Mouse (Mus musculus): Measurements from ENCODE around the gene Mogs. TPM values are rescaled to one million over a fixed set of nuclear protein-coding genes. Genes with fewer than 3 reads are reported as not detected.

The Mogs gene
- polyA plus RNA-seq, 1 experiment, result 33.2 TPM

DNA sequence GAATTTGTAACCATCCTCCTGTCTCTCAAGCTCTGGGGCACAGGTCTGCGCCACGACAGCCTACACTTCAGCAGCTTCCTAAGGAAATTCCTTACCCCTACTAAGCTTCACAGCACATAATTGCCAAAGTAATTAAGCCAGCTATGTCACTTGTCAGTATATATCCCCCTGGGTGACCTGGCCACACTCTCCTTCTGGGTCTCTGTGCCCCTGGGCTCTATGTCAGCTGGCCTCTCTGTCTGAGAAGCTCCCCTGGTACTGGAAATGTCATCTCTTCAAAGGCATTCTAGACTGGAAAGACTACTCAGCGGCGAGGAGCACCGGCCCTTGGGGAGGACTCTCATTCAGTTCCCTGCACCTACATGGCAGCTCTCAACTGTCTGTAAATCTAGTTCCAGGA, 7.7 kb downstream of the Mogs start:
- no peak overlapping the region for H3ac ChIP-seq (ENCODE audit: control insufficient read depth, insufficient read length)
- TF ChIP-seq CEBPB (IDR thresholded peaks at IDR 0.05; ENCODE audit: insufficient read depth, poor library complexity, severe bottlenecking) (no peak), MYOG (IDR thresholded peaks at IDR 0.05; ENCODE audit: control insufficient read depth in 1 of 3, insufficient read depth in 1 of 3, insufficient read length in 2 of 3, low read depth in 2 of 3) (no peak), E2F4 (IDR thresholded peaks at IDR 0.05; ENCODE audit: insufficient read depth) (no peak), REST (IDR thresholded peaks at IDR 0.05; ENCODE audit: insufficient read depth, insufficient read length) (no peak), POLR2AphosphoS2 (IDR thresholded peaks at IDR 0.05; ENCODE audit: insufficient read length, low read depth) (no peak), TCF3 (IDR thresholded peaks at IDR 0.05; ENCODE audit: insufficient read length, low read depth) (no peak)
- peaks cover 15% of the 10 kb centered on the region for H3K79me2 ChIP-seq (ENCODE audit: control insufficient read depth, insufficient read depth)
- H3K27me3 ChIP-seq (ENCODE audit: control insufficient read depth, insufficient read depth, insufficient read length), result no peaks in the 10 kb centered on the region
- H3K4me3 ChIP-seq, result peak overlapping the region; percentile 59
- H3K36me3 ChIP-seq (ENCODE audit: control insufficient read depth, insufficient read depth), result no peaks in the 10 kb centered on the region
- peak overlapping the region; percentile 85 for H3K4me2 ChIP-seq (ENCODE audit: low read depth)

DNA sequence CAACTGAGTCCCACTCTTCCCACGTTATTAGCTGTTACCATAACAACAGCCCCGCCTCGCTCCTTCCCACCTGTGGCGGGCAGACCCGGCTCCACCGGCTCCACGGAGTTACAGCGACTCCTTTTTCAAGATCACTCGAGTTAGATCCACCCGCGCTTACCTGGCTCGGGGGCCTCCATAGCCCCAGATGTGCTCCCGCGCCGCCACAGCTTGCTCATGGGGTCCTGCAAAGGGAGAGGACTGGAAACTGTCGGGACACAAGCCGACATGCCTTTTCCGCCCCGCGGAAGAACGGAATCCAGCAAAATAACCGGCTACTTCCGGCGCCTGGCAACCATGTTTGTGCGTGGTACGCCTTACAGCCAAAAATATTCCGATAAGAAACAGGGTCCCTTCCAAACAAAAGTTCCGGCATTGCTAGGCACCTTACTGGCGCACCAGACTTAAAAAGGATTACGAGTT, 9.6 kb downstream of the Mogs start:
- peaks cover 15% of the 10 kb centered on the region for H3K79me2 ChIP-seq (ENCODE audit: control insufficient read depth, insufficient read depth)
- TF ChIP-seq SRF (IDR thresholded peaks at IDR 0.05; ENCODE audit: control insufficient read depth, insufficient read length, low read depth) (peak; percentile 59), POLR2AphosphoS2 (IDR thresholded peaks at IDR 0.05; ENCODE audit: insufficient read length, low read depth) (peak; percentile 76), CEBPB (IDR thresholded peaks at IDR 0.05; ENCODE audit: insufficient read depth, poor library complexity, severe bottlenecking) (no peak), POLR2A (IDR thresholded peaks at IDR 0.05; ENCODE audit: insufficient read length, low read depth) (peak; percentile 63)

DNA sequence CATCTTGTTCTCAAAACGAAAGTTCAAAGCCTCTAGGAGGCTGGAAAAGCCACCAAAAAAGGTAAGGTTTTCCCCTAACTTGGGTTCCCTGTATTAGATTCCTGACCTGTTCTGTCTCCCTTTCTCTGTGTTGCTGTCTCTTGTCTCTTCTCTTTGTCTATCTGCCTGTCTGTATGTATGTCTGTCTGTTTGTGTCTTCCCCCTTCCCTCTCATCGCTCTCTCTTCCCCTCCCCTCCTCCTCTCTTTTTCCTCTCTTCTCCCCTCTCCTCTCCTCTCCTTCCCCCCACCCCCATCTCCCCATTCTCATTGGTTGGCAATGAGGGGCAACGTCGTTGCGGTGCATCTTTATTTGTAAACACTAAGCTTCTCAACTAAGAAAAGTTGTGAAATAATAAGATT, 10.0 kb downstream of the Mogs start, which contains the start of gene Ino80b:
TSS of gene Ino80b (minus strand) at position 101 of the 400 bp plus-strand sequence.
- TF ChIP-seq TCF3 (IDR thresholded peaks at IDR 0.05; ENCODE audit: insufficient read length, low read depth), result no peak
- TF ChIP-seq USF1 (IDR thresholded peaks at IDR 0.05; ENCODE audit: low read depth), result no peak
- H3K4me2 ChIP-seq (ENCODE audit: low read depth), result peak within 1 kb of the TSS; percentile 96
- H3K27me3 ChIP-seq (ENCODE audit: control insufficient read depth, insufficient read depth, insufficient read length), result no peaks in the 10 kb centered on the region
- H3K79me2 ChIP-seq (ENCODE audit: control insufficient read depth, insufficient read depth), result peaks cover 15% of the 10 kb centered on the region
- H3K4me3 ChIP-seq, result peak within 1 kb of the TSS; percentile 61
- peak within 1 kb of the TSS; percentile 23 for H3ac ChIP-seq (ENCODE audit: control insufficient read depth, insufficient read length)
- H3K36me3 ChIP-seq (ENCODE audit: control insufficient read depth, insufficient read depth), result no peaks in the 10 kb centered on the region

More for the DNA sequence above, 9.6 kb downstream of the Mogs start:
- peak overlapping the region; percentile 61 for H3K4me3 ChIP-seq
- H3K36me3 ChIP-seq (ENCODE audit: control insufficient read depth, insufficient read depth), result no peaks in the 10 kb centered on the region
- H3ac ChIP-seq (ENCODE audit: control insufficient read depth, insufficient read length), result peak overlapping the region; percentile 23
- no peaks in the 10 kb centered on the region for H3K27me3 ChIP-seq (ENCODE audit: control insufficient read depth, insufficient read depth, insufficient read length)
- peak overlapping the region; percentile 96 for H3K4me2 ChIP-seq (ENCODE audit: low read depth)

DNA sequence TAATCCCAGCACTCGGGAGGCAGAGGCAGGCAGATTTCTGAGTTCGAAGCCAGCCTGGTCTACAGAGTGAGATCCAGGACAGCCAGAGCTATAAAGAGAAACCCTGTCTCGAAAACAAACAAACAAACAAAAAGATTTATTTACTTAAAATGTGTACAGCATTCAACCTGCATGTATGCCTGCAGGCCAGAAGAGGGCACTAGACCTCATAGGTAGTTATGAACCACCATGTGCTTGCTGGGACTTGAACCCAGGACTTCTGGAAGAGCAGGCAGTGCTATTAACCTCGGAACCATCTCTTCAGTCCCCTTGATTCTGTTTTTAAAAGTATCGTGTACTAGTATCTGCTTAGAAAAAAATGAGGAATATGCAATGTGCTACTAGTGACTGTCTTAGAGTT, 12.1 kb downstream of the Mogs start:
- no peak overlapping the region for H3K4me3 ChIP-seq
- TF ChIP-seq CEBPB (IDR thresholded peaks at IDR 0.05; ENCODE audit: insufficient read depth, poor library complexity, severe bottlenecking) (no peak), POLR2A (IDR thresholded peaks at IDR 0.05; ENCODE audit: insufficient read length, low read depth) (no peak), MAX (IDR thresholded peaks at IDR 0.05; ENCODE audit: low read depth) (no peak), REST (IDR thresholded peaks at IDR 0.05; ENCODE audit: insufficient read depth, insufficient read length) (no peak), E2F4 (IDR thresholded peaks at IDR 0.05; ENCODE audit: insufficient read depth) (no peak), TCF12 (IDR thresholded peaks at IDR 0.05; ENCODE audit: insufficient read depth, poor library complexity, severe bottlenecking) (no peak), POLR2AphosphoS2 (IDR thresholded peaks at IDR 0.05; ENCODE audit: insufficient read length, low read depth) (no peak), MYOG (IDR thresholded peaks at IDR 0.05; ENCODE audit: control insufficient read depth in 1 of 3, insufficient read depth in 1 of 3, insufficient read length in 2 of 3, low read depth in 2 of 3) (no peak), MYOD1 (IDR thresholded peaks at IDR 0.05; ENCODE audit: control insufficient read depth in 1 of 3, insufficient read length in 2 of 3, low read depth in 2 of 3) (no peak), USF1 (IDR thresholded peaks at IDR 0.05; ENCODE audit: low read depth) (no peak), SRF (IDR thresholded peaks at IDR 0.05; ENCODE audit: control insufficient read depth, insufficient read length, low read depth) (no peak), TCF3 (IDR thresholded peaks at IDR 0.05; ENCODE audit: insufficient read length, low read depth) (no peak)
- no peak overlapping the region for H3ac ChIP-seq (ENCODE audit: control insufficient read depth, insufficient read length)
- H3K79me2 ChIP-seq (ENCODE audit: control insufficient read depth, insufficient read depth), result peaks cover 7% of the 10 kb centered on the region
- no peaks in the 10 kb centered on the region for H3K36me3 ChIP-seq (ENCODE audit: control insufficient read depth, insufficient read depth)
- H3K27me3 ChIP-seq (ENCODE audit: control insufficient read depth, insufficient read depth, insufficient read length), result no peaks in the 10 kb centered on the region
- no peak overlapping the region for H3K4me2 ChIP-seq (ENCODE audit: low read depth)

DNA sequence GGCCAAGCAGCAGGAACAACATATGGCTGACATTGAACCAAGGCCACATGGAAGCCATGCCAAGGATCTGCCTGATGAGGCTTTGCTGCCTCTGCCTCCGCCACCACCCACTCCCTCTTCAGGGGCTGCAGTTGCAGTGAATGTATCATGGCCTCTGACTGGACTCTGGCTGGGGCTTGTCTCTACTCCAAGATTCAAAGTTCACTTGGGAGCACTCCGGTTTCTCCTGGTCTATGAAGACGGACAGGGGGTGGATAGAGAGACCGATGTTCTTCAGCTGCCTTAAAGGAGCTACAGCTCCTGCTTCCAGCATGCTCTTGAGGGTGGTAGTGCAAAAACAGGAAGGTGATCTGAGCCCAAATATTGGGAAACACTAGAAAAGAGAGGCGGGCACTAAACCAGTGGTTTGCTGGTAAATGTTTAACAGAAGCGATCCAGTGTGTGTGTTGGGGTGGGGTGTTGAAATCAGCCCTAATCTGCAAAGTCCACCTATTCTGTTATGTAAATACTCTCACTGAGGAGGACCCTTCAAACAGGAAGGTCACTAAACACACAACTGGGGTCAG, 16.3 kb downstream of the Mogs start:
- TF ChIP-seq E2F4 (IDR thresholded peaks at IDR 0.05; ENCODE audit: insufficient read depth), result no peak
- no peak for TF ChIP-seq TCF12 (IDR thresholded peaks at IDR 0.05; ENCODE audit: insufficient read depth, poor library complexity, severe bottlenecking)
- TF ChIP-seq REST (IDR thresholded peaks at IDR 0.05; ENCODE audit: insufficient read depth, insufficient read length), result no peak
- peak; percentile 24 for TF ChIP-seq POLR2A (IDR thresholded peaks at IDR 0.05; ENCODE audit: insufficient read length, low read depth)
- no peak for TF ChIP-seq TCF3 (IDR thresholded peaks at IDR 0.05; ENCODE audit: insufficient read length, low read depth)
- TF ChIP-seq SRF (IDR thresholded peaks at IDR 0.05; ENCODE audit: control insufficient read depth, insufficient read length, low read depth), result no peak
- TF ChIP-seq POLR2AphosphoS2 (IDR thresholded peaks at IDR 0.05; ENCODE audit: insufficient read length, low read depth), result peak; percentile 72
- no peak for TF ChIP-seq MYOG (IDR thresholded peaks at IDR 0.05; ENCODE audit: control insufficient read depth in 1 of 3, insufficient read depth in 1 of 3, insufficient read length in 2 of 3, low read depth in 2 of 3)
- no peak for TF ChIP-seq CEBPB (IDR thresholded peaks at IDR 0.05; ENCODE audit: insufficient read depth, poor library complexity, severe bottlenecking)
- H3K79me2 ChIP-seq (ENCODE audit: control insufficient read depth, insufficient read depth), result peaks cover 8% of the 10 kb centered on the region
- no peak overlapping the region for H3K4me3 ChIP-seq
- no peak overlapping the region for H3ac ChIP-seq (ENCODE audit: control insufficient read depth, insufficient read length)
- H3K27me3 ChIP-seq (ENCODE audit: control insufficient read depth, insufficient read depth, insufficient read length), result no peaks in the 10 kb centered on the region
- H3K4me2 ChIP-seq (ENCODE audit: low read depth), result no peak overlapping the region
- no peaks in the 10 kb centered on the region for H3K36me3 ChIP-seq (ENCODE audit: control insufficient read depth, insufficient read depth)
